Mouse (Mus musculus) layer of hippocampus, adult 18-20 months (tissue): ENCODE data around the gene Rpl6. TPM values are rescaled to one million over a fixed set of nuclear protein-coding genes. Genes with fewer than 3 reads are reported as not detected.
"Not testable (repeated sequence)": the region's sequence is repeated elsewhere in the genome, so short reads cannot be mapped to it uniquely, and the experiment has no call there.

ENCODE experiments used
- DNase-seq, 2 experiments: peaks; one replicate each; pipeline ENCODE4 v3.0.0; 2022; ENCODE audit warnings: low spot score in 2 of 2
- total RNA-seq, 2 experiments: library from RNA; stranded (reverse); gene quantifications; 2 replicates each; pipeline ENCODE4 v1.2.3; 2021

Gene Rpl6
- total RNA-seq, 2 experiments from 2014 or later, result 493 to 505 TPM

- DNase-seq, result no peak
These were observed 10.1 kb upstream of the Rpl6 start for GRCm38 (mm10) chr5:121194173-121194572.

DNA sequence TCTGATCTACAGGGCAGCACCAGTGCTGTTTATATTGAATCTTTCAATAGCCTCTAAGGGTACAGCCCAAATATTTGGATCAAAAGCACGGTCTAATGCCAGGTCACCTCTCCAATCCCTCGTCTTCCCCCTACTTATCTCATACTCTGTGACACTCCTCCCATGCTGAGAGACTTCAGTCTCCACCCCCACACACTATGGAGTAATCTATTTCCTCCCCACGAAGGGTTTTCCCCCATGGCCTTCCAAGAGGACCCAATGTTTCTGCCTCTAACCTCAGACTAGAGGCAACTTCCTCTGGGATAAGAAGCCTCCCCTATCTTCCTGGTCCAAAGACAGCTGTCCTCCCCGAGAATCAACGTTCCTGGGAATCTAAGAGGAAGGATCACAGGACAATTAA lies 7.5 kb upstream of the Rpl6 start:
- no peak for DNase-seq

- DNase-seq, result no peak
These were observed 6.9 kb upstream of the Rpl6 start for GRCm38 (mm10) chr5:121197337-121197736.

DNA sequence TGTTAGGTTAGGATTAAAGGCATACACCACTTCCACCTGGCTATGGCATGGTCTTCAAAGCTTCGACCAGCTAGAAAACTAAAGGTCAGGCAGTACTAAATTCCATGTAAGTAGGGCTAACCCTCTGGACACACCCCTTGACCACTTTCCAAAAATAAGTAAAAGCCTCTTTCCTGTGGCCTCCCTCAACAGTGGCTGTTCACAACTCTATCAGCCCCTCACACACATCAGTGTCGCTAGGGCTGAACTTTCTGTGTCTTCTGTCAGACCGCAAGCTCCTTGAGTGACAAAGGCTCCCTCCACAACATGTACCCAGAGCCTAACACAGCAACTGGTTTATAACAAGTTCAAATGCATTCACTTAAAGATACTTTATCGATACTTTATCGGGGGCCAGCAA lies 5.9 kb upstream of the Rpl6 start:
- no peak for DNase-seq

DNA sequence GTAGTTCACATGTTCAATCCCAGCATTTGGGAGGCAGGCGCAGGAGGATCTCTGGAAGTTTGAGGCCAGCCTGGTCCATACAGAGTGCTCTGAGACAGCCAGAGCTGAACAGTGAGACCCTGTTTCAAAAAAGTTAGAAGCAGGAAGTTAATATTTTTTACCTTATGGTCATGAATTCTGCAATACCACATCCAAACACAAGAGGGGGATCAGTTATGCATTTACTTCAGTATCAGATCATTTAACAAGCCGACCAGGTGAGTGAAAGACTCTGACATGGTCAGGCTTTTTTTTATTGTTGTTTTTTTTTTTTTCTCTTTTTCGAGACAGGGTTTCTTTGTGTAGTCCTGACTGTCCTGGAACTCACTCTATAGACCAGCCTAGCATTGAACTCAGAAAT lies 2.5 kb upstream of the Rpl6 start:
- no peak for DNase-seq

- no peak for DNase-seq
These were observed 1.8 kb upstream of the Rpl6 start for GRCm38 (mm10) chr5:121202467-121202866.

GRCm38 (mm10) chr5:121205537-121206130 lies 1.4 kb downstream of the Rpl6 start:
- DNase-seq, result not testable (repeated sequence)

- DNase-seq, result no peak
These were observed 2.3 kb downstream of the Rpl6 start for GRCm38 (mm10) chr5:121206540-121206939.

DNA sequence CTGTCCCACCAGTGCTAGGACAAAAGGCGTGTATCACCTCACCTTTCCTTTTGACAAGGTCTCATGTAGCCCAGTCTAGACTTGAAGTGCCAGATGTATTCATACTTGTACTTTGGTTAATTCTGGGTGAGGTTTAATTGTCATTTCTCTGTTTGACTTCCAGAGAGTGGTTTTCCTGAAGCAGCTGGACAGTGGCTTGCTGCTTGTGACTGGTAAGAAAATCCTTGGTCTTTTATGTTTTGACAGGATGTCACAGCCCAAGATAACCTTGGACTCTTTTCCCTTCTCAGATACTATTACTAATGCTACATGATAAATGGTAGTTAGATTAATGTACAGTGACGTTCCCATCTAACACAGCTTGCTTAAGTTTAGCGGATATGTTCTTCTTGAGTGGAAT lies 2.7 kb downstream of the Rpl6 start:
- no peak for DNase-seq

DNA sequence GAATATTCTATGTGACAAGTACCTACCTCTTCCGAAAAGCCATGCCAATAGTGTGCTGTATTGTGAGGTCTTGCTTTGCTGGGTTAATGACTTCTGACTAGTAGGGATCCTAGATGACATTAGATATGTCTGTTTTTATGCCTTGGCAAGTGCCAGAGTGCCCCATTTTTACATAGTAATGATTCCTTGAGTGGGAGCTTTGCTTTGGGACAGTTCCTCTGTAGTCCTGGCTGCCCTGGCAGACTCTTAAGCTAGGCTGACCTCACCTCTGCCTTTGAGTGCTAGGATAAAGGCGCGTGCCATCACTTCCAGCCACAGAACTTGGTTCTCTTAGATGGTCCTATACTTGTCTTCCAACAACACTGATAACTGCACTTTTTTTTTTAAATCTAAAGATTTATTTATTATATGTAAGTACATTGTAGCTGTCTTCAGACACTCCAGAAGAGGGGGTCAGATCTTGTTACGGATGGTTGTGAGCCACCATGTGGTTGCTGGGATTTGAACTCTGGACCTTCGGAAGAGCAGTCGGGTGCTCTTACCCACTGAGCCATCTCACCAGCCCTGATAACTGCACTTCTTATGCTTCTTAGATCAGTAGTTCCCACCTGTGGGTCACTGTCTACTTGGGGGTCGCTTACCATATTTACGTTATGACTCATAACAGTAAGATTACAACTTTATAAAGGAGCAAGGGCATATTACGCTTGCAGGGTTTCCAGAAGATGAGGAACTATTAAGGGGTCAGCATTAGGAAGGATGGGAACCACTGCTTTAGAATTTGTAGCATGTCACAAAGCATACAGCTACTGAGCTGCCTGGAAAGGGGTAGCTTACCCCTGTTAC lies 5.7 kb downstream of the Rpl6 start:
- DNase-seq, result no peak

DNA sequence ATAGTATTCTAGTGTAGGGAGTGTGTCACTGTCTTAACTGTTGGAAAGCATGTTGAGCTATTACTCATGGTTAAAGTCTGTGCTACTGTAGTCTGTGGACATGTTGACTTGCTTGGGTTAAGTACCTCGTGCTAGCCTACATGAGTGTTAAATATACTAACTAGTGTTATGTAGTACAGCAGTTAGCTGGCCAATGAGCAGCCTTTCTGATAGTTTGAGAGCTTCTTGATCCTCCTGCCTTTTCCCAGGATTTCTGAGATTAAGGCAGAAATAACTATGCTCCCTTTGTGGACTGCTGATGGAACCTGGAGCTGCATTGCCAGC lies 6.3 kb downstream of the Rpl6 start:
- DNase-seq, result no peak

- DNase-seq, result no peak
These were observed 7.8 kb downstream of the Rpl6 start for GRCm38 (mm10) chr5:121212108-121212507.

DNA sequence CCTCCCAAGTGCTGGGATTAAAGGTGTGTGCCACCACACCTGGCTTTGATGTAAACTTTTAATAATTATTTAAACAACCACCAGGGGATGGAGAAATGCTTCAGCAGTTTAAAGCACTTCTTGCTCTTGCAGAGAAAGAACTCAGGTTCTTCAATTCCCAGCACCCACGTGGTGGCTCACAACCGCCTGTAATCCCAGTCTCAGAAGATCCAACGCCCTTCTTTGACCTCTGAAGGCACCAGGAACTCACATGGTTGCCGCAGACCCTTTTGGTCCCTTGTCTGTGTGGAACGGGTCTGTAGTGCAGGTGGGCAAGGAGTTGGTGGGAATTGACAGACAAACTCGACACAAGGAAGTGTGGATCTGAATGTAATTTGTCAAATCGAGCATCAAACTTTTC lies 10.4 kb downstream of the Rpl6 start:
- no peak for DNase-seq

DNA sequence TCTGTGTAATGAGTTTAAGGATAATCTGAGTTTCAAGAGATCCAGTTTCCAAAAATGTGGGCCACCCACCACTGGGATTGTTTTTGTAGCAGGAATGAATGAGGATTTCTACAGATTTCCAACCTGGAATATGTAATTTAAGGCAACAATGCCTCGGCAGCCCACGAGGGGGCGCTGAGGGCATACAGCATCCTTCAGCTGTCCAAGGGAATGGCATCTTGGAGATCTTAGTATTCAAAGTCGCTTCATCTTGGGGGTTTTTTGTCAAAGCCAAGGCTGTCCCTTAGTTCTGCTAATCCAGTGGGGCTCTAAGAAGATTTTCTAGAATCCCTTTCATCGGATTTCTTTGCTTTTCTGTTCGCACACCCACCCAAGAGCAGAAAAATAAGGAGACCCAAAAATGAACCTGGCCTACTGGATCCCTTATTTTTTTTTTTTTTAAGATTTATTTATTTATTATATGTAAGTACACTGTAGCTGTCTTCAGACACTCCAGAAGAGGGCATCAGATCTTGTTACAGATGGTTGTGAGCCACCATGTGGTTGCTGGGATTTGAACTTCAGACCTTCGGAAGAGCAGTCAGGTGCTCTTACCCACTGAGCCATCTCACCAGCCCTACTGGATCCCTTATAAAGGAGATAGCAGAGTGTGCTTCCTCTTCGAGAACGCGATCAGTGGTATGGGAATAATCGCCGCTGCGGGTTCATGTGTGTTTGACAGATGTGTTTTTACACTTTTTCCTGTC lies 11.3 kb downstream of the Rpl6 start:
- DNase-seq, result peak in 1 of 2 experiments; percentile 86

- DNase-seq, result no peak
These were observed 11.8 kb downstream of the Rpl6 start for GRCm38 (mm10) chr5:121216126-121216446.

GRCm38 (mm10) chr5:121216584-121217312 lies 12.5 kb downstream of the Rpl6 start:
- DNase-seq, result not testable (repeated sequence)

DNA sequence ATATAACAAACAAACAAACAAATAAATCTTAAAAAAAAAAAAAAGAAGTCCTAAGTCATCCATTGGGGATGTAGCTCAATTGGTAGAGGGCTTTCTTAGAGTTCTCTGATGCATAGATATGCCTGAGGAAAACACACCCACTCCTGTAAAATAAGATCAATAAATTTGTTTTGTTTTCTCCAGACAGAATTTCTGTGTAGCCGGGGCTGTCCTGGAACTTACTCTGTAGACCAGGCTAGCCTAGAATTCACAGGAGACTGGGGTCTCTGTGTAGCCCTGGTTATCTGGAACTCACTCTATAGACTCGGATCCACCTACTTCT lies 13.0 kb downstream of the Rpl6 start:
- DNase-seq, result no peak

DNA sequence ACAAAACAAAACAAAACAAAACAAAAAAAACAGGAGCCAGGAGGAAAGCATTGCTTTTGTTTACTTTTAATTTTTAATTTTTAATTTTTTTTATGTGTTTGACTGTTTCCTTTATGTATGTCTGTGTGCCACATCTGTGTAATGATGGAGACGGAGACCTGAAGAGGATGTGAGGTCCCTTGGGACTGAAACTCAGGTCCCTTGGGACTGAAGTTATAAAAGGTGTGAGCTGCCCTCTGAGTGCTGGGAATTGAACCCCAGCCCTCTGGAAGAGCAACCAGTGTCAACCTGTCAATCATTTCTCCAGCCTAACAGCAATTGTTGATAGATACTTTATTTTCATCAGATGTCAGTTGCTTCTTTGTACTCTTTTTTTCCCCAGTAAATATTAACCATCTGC lies 14.9 kb downstream of the Rpl6 start:
- DNase-seq, result no peak

GRCm38 (mm10) chr5:121219980-121220731 lies 15.9 kb downstream of the Rpl6 start, which contains the start of gene Hectd4:
Gene Hectd4, plus strand, starts transcription at chr5:121220219.
- DNase-seq, result peak; percentile 92 to 97

- peak; percentile 19 to 71 for DNase-seq
These were observed 16.5 kb downstream of the Rpl6 start for GRCm38 (mm10) chr5:121220732-121221301.
